Mouse (Mus musculus): ENCODE results near the gene Smg6.
"Not testable (repeated sequence)": the region's sequence is repeated elsewhere in the genome, so short reads cannot be mapped to it uniquely, and the experiment has no call there.

Gene Smg6

DNA sequence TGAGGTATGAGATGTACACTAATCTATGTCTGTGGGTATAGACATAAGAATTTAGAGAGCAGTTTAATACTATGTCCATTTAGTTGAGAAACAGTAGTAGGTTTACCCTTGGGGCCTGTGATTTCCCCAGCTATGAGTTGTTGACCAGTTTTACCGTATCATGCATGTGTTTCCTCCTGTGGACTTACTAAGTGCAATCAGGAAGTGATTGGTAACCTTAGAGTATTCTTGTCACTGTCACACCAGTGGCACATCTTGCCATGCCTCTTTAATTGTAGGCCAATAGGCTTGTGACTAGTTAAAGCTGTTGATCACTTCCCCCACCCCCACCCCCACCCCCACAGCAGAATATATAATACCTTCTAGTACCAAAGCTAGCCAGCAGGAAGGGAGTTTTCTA, 70.9 kb downstream of the Smg6 start:
- DNase-seq, result no peak

DNA sequence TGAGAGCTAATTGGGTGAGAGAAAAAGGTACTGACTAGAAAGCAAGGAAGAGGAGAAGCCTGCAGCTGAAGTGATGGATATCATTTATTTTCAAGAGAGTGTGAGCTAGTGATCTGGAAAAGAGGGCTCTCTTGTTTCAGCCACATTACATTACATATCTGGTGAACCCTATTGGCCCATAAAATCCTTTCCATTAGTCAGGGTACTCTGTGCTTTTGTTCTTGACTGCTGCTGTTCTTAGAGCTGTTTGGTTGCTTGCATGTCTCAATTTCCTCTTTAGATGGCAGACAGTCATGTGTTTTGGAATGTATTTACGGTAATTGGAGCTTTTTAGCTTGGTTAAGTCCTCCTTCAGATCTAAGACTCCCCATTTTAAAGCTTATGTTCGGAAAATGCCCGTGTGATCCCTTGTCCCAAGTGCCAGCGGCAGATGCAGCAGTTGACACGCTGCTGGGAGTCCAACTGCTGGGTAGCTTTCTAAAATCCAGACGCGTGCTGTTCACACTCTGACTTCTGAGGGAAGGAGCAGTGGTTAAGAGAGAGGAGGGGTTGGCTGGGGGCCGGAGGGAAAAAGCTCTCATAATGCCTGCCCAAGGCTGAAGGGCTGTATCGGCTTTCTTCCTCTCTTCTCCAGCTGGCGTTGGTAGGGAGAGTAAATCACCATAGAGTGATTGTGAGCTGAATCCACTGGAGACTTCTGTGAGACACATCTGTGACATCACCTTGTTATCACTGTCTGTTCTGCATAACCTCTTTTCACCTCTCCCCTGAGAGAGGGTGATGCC, 75.4 kb downstream of the Smg6 start:
- DNase-seq, result no peak

DNA sequence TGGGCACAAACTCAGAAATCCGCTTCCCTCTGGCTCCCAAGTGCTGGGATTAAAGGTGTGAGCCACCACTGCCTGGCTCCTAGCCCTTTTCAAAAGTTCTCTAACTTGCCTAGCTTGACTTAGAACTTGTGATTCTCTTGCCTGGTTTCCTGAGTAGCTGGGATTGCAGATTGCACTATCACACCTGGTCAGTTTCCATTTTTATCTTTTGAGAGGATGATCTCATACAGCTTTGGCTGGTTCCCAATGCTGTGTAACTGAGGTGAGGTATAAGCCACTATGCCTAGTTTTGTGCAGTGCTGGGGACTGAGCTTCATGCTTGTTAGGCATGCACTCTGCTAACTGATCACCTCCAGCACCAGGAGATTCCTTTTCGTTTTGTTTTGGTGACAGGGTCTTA, 82.6 kb downstream of the Smg6 start:
- peak in 1 of 2 experiments; percentile 12 for DNase-seq

DNA sequence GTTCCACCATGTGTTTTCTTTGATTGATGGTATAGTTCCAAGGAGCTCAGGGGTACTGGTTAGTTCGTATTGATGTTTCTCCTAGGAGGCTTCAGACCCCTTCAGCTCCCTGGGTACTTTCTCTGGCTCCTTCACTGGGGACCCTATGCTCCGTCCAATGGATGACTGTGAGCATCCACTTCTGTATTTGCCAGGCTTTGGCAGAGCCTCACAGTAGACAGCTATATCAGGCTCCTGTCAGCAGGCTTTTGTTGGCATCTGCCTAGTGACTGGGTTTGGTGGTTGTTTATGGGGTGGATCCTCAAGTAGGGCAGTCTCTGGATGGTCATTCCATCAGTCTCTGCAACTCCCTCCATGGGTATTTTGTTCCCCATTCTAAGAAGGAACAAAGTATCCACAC, 83.9 kb downstream of the Smg6 start:
- DNase-seq, result not testable (repeated sequence)

DNA sequence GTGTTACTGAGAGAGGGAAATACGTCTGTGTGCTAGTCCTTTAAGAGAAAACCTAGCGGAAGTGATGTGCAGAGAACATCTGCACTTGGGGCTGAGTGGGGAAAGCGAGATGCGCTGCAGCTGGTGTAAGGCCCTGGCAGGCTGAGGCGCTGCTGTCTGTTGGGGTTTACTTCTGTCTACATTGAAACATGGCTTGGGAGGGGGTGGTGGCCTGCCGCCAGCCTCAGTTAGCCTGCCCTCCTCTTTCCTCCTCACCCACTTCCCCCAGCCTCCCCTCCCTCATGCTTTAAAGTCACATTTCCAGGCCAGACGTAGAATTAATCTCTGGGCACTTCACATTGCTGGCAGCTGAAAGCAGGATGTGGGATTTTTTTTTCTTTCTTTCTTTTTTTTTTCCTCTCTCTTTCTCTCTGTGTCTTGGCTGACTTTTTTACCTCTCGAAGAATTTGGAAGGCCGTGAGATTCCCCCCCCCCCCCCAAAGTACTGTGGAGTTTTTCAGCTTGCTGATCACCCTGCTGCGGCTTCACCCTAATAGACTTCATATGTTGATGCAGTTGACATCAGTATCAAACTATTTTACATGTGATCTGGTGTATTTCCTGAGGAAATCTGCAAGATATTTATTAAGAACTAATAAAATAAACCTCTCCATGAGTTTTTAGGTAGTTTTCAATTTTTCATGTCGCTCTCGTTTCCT, 87.5 kb downstream of the Smg6 start:
- DNase-seq, result peak; percentile 47 to 64

DNA sequence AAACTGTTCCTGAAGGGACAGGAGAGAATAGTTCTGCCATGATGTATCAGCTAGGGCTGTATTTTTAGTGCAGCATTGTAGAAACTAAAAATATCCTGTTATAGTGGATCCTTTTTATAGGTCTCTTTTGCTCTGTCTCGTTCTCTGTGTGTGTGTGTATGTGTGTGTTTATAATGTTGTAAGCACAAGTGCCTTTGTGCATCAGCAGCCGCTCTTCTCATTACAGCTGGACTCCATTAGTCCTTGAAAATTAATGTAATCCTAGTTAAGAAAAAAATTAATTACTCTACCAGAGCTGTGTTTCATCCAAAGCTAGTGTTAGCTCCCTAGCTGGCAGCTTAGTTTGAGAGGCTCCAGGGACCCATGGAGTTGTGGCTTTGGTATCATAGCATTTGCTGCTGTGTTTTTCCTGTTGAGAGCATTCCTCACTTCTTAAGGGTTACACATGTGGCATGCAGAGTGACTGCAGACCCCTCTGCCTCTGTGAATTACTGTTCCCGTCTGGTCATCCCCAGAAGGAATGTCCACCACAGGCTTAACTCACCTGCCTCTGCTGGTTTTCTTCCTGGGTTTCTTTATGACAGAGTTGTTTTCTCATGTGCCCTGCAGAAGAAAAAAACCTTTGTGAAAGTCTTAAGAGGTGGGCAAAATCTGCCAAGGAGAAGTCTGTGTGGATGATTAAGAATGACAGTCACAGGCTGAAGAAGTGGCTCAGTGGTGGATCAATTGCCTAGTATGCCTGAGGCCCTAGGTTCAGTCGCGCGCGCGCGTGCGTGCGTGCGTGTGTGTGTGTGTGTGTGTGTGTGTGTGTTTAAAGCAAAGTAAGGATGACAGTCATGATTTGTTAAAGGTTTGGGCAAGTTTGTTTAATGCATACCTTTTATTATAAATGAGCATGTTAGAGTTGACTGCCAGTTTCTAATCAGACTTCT, 88.4 kb downstream of the Smg6 start:
- no peak for DNase-seq

DNA sequence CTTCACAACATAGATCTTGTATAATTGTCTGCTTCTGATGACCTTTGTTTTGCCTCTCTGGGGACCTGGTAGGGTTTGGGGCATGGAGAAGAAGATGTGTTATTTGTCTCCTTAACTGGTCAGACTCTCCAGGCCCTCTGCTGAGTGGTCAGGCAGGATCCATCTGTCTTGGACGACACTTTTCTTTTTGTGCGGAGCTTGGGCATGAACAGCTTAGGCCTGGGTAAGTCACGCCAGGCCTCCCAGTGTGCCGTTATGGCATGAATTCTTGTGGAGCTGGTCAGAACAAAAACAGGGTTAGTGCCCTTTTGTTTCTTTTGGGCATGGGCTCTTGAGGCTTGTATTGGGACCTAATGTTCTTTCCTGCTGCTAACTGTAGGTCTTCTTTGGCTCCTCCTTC, 89.2 kb downstream of the Smg6 start:
- peak; percentile 70 to 78 for DNase-seq

DNA sequence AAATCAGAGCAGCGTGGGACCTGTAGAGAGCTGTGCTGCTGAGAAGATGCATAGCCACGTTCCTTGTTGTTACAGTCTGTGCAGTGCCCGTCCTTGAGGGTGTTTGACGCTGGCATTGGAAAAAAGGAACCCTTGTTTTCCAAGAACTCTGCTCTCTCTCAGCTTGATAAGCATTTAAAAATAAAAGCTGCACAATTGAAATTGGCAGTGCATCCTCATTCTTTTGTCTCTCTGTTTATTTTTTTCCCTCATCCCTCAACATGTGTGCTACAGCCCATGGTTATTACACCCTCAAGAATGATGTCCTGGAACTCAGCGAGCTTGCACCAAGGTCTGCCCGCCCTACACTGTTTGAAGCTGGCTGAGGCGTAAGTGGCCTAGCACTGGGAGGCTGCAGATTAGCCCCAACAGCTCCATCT, 89.8 kb downstream of the Smg6 start:
- DNase-seq, result peak; percentile 30 to 35

DNA sequence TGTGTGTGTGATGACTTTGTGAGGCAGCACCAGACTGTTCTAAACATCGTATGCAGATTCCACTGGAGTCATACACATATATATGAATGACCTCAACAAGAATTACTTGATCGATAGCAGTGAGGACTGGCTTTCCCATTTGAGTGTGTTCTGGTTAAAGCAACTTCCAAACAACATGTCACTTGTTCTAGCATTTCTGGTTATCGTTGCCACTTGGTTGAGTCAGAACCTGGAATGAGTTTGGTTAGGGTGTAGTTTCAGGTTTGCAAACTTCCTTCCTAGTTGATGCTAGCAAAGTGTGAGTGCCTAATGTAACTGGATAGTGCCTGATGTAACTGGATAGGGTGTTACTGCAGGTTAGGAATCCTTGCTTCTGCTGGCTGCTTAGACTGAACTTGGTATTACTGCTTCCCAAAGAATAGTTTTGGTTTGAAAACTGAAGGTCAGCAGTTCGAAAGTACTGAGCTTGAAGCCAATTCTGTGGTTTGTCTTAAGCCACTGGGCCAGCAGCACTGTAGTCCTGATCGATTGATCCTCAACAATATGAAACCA, 90.8 kb downstream of the Smg6 start:
- DNase-seq, result no peak

DNA sequence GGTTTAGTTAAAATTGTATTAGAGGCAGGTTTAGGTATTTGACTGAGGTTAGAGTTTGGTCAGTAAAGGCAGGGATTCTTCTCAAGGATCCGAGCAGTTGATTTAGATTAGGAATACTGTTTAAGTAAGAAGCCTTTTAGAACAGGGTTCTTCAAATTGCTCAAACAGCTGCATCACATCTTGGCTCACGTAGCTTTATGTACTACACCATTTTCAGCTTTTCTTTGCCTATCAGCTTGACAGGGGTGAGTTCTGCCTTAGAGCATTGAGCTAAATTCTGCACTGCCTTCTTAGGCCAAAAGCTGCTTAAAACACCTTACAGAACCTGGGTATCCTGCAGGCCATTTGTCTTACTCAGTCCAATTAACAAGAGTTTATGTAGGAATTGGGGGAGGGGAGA, 92.2 kb downstream of the Smg6 start:
- DNase-seq, result no peak

DNA sequence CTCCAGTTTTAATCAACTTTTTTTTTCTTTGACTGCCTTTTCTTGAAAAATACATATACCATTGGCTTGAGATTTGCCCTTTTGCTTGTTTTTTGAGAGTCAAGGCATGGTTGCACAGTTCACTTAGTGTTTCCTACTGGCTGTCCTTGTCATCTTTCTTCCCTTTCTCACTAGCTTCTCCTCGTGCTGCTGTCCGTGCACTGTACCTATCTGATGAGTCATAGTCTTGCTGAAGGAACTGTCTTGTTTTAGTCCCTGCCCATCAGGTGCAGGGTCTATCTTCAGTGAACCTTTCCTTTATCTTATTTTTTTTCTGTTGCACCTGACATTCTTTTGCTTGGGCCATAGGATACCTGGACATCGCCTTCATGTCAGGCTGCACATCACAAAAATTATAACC, 101.4 kb downstream of the Smg6 start:
- no peak for DNase-seq

DNA sequence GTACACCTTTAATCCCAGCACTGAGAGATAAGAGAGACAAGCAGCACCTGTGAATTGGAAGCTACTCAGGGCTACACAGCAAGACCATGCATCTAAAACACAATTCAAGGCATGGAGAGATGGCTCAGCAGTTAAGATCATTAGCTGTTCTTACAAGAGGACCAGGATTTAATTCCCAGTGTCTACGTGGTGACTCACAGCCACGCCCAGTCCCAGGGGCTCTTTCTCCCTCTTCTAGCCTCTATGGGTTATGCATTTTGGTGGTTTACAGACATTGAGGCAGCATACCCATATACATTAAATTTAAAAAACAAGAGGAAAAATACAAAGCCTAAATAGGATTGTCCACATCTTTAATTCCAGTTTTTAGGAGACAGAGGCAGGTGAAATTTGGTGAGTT, 102.0 kb downstream of the Smg6 start:
- no peak for DNase-seq

DNA sequence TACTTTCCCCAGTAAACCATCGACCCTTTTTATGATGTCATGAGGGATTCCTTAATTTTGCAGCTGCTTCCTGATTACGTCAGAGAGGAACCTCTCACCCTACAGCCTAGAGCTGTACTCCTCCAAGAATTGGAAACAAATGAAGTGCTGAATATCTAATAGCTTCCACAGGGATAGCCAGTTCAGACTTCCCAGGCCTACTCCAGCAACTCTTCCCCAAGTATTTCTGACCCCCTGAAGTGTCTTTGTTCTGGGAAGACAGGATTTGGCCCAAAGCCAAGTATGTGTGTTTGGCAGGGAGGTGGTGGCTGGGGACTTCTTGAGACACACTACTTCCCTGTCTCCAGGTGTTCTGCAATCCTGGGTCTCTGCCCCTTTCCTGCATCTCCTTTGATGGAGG, 105.6 kb downstream of the Smg6 start:
- DNase-seq, result peak in 1 of 2 experiments; percentile 15

DNA sequence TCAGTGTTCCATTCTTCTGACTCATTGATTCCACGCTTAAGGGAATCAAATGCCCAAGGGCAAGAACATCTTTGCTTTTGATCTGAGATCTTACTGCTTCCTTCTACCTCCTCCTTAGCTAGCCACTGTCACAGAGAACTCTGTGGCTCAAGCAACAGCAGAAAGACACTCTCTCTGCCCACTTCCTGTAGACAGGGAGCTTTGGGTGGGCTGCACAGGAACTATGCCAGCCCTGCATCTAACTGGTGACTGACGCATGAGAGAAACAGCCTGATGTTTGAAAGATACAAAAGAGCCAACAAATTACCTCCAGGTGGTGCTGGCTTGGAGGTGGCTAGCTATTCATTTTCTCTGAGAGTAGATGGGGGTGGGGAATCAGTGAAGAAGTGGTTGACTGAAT, 107.3 kb downstream of the Smg6 start:
- DNase-seq, result no peak

DNA sequence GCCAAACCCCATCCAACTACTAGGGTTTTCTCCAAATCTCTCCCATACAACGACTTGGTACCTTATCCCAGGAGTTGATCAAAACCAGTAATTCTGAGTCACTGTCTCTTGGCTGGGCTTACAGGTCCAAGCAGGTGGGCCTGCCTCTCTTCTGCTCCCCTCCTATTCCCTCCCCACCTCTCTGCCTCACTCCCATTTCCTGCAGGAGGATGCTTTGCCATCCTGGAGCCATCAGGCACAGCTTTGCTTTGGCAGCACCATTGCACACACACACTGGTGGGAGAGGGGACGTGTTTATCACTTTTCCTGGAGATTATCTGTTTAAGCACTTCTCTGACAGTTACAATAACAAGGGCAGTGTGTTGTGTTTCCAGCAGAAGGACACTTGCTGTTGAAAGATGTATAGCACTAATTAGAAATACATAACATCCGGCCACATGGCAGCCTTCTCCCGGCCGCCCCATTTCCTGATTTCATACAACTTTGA, 108.0 kb downstream of the Smg6 start:
- peak; percentile 43 to 45 for DNase-seq

DNA sequence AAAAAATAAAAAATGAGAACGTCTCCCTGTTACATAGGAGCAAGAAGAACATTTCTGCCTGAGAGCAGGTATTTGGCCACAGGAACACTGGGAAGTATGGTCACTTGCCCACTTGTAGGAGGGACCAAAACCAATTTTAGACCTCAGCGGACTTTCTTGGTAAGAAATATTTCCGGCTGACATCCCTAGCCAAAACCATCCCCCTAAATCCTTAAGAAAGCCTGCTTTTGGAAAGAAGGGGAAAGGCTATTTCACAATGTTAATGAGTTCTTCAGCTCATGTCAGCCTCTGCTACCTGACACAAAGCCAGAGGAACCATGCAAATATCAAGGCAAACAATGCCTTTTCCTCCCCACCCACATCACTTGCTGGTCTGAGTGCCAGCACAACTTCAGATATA, 108.5 kb downstream of the Smg6 start:
- no peak for DNase-seq

DNA sequence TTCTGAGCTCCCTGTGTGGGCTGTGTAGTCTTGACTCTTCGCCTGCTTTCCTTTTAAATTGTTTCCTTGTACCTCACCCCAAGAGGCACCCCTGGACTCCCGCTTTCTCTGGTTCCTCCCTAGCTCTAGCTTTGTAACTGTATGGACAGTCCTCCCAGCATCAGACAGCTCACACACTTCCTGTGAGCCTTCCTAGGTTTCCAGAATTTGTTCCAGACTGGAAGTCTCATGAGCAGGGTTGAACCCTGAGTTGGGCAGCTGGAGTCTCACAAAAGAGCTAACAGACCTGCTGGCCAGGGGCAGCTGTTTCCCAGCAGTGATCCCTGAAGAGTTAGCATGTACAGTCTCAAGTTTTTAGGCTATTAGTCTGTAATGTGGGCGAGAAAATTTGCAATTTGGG, 118.7 kb downstream of the Smg6 start:
- DNase-seq, result no peak

DNA sequence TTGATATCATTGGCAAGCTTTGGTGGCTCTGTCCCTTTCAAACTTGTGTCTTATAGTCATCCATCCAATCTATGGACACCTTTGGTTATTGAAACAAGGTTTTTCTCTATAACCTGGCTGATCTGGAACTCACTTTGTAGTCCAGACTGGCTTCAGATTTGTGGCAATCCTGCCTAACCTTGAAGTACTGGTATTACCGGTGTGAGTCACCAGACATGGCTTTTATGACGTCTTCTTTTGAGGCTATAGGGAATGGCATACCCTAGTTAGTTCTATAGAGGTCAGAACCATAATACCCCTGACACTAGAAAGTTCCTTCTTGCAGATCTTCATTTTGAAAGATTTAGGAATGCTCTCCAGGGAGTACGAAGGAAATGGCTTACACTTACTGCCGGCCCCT, 120.2 kb downstream of the Smg6 start:
- DNase-seq, result no peak

DNA sequence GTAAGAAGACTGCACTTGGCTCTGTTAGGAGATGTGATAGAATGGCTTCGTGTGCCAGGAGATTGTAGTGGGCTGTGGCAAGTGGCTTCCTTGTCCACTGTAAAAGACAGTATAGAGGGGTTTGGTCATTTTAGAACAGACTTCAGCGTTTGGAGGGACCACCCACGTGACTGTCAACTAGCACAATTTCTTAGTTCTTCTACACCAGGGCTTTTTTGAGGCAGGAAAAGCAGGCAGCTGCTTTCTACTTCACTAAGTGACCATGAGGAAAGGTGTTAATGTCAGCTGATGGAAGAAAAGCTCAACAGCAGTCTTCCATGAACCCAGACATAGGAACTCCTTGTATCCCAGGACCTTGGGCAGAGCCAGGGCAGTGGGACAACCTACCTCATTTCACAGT, 121.0 kb downstream of the Smg6 start:
- DNase-seq, result no peak

DNA sequence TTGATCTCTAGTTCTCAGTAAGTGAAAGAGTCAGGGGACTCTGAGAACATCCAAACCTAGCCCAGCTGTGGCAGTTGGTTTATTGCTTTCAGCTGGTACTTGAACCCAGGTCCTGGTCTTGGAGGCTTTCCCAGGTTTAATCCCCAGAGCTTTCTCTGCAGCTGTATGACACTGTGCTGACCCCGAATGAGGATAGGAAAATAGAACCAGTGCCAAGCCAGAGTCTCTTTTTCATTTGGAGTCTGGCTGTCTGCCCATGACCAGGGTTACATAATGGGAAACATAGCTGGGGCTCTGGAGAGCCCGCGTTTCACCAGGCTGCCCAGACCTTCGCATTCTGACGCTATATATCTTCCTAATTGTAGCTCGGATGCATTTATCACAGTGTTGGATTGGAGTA, 121.4 kb downstream of the Smg6 start:
- DNase-seq, result peak; percentile 74 to 78

DNA sequence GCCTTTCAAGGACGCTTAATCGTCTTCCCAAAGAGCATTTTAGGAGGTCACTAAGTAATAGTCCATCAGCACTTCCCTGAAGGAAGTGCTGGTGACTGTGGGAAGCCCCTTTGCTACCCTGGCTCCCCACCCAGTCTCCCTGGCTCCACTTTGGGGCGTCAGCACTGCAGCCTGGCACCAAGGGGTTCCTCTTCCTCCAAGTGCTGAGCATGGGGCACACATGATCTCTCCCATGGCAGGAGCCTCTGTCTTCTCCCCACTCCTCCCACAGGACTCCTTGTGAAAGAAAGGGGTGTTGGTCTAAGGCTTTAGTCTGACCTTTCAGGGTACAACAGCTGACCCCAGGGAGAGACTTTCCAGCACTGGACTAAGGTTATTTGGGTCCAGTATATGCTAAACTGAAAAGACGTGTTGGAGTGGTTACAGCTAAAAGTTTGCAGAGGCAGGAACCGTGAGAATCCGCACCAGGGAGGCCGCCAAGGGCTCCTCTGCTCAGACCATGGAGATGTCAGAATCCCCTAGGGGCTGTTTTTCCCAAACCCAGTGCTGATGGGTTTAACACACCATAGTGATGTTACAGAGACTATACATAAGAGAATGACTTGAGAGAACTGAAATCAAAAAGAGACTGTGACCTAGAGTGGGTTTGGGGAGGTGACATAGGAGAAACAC, 122.2 kb downstream of the Smg6 start:
- DNase-seq, result no peak

DNA sequence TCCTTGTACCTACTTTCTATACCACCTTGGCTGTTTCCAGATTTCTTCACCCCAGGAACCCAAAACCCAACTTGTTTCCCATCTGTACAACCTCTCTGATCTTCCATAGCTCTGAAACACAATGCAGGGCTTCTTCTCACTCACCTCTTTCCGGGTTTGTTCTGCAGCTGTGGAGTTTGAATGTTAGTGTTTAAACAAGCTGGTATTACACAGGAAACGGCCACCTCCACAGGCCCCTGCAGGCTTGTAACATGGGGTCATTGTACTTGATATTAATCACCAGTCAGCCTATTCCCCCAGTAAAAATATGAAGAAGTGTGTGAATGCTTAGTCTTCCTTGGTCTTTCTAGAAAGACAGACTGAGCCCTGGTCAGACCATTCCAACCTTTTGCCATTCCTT, 123.5 kb downstream of the Smg6 start:
- no peak for DNase-seq
